Mouse (Mus musculus) activated CD4-positive, CD25-positive, alpha-beta regulatory T cell, adult 4 months (primary cell): ENCODE measurements at regions not wholly inside any gene's neighbourhood (a gene's known extent, or its start where the extent isn't known, plus 50 kb on each side); places are given as distances from the start of the nearest gene placed in this dataset.
"Not testable (repeated sequence)": the region's sequence is repeated elsewhere in the genome, so short reads cannot be mapped to it uniquely, and the experiment has no call there.

Experiments used
- ATAC-seq: one replicate; pipeline ENCODE4 v1.8.0; 2017

GRCm38 (mm10) chr12:109754986-109755385 lies 154.9 kb upstream of the Rtl1 start:
- ATAC-seq = no peak

GRCm38 (mm10) chr12:109764293-109764692 lies 164.2 kb upstream of the Rtl1 start:
- no peak for ATAC-seq

- not testable (repeated sequence) for ATAC-seq
Observed at GRCm38 (mm10) chr12:109766602-109767001, 166.5 kb upstream of the Rtl1 start.

- no peak for ATAC-seq
Observed at GRCm38 (mm10) chr12:109772543-109772942, 172.4 kb upstream of the Rtl1 start.

- no peak for ATAC-seq
Observed at GRCm38 (mm10) chr12:109773909-109774313, 173.8 kb upstream of the Rtl1 start.

- no peak for ATAC-seq
Observed at GRCm38 (mm10) chr12:109798846-109799245, 198.7 kb upstream of the Rtl1 start.

- ATAC-seq = no peak
Observed at GRCm38 (mm10) chr12:109799395-109799794, 199.3 kb upstream of the Rtl1 start.

GRCm38 (mm10) chr12:109827241-109827915 lies 227.2 kb upstream of the Rtl1 start:
- ATAC-seq = no peak

GRCm38 (mm10) chr12:109830303-109831020 lies 230.3 kb upstream of the Rtl1 start:
- no peak for ATAC-seq

GRCm38 (mm10) chr12:109832964-109833363 lies 232.8 kb upstream of the Rtl1 start:
- no peak for ATAC-seq

GRCm38 (mm10) chr12:109836521-109836920 lies 236.4 kb upstream of the Rtl1 start:
- no peak for ATAC-seq

- ATAC-seq = no peak
Observed at GRCm38 (mm10) chr12:109839126-109839587, 239.0 kb upstream of the Rtl1 start.

- no peak for ATAC-seq
Observed at GRCm38 (mm10) chr12:109839946-109840524, 239.9 kb upstream of the Rtl1 start.

GRCm38 (mm10) chr12:109844723-109845601 lies 244.8 kb upstream of the Rtl1 start:
- ATAC-seq = no peak

GRCm38 (mm10) chr12:109845602-109845906 lies 245.4 kb upstream of the Rtl1 start:
- no peak for ATAC-seq

GRCm38 (mm10) chr12:109856336-109856735 lies 256.2 kb upstream of the Rtl1 start:
- ATAC-seq = no peak

- ATAC-seq = no peak
Observed at GRCm38 (mm10) chr12:109857705-109858104, 257.6 kb upstream of the Rtl1 start.

GRCm38 (mm10) chr12:109864826-109865225 lies 264.7 kb upstream of the Rtl1 start:
- ATAC-seq = no peak

GRCm38 (mm10) chr12:109871021-109871420 lies 270.9 kb upstream of the Rtl1 start:
- ATAC-seq = no peak

- no peak for ATAC-seq
Observed at GRCm38 (mm10) chr12:109874466-109874865, 274.3 kb upstream of the Rtl1 start.

GRCm38 (mm10) chr12:109881108-109881507 lies 281.0 kb upstream of the Rtl1 start:
- ATAC-seq = no peak

- no peak for ATAC-seq
Observed at GRCm38 (mm10) chr12:109891206-109891605, 291.1 kb upstream of the Rtl1 start.

GRCm38 (mm10) chr12:109892834-109893233 lies 292.7 kb upstream of the Rtl1 start:
- no peak for ATAC-seq
